Mouse (Mus musculus): ENCODE measurements around the gene Glra2. TPM values are rescaled to one million over a fixed set of nuclear protein-coding genes. Genes with fewer than 3 reads are reported as not detected.
"Not testable (repeated sequence)": the region's sequence is repeated elsewhere in the genome, so short reads cannot be mapped to it uniquely, and the experiment has no call there.

The Glra2 gene
- polyA plus RNA-seq, 2 experiments = not detected

GRCm38 (mm10) chrX:165191170-165191569 lies 136.0 kb downstream of the Glra2 start:
- DNase-seq (ENCODE audit: low read depth in 3 of 3, low spot score in 3 of 3) (no peak), ATAC-seq (ENCODE audit: insufficient read depth) (no peak)
- Histone ChIP-seq H3K9me3 (ENCODE audit: control insufficient read depth, low read length) (no peaks in the 10 kb centered on the region), H3K4me2 (ENCODE audit: low read depth) (no peak overlapping the region), H3K4me1 (replicated peaks; ENCODE audit: control insufficient read depth in 2 of 2, insufficient read depth in 2 of 2, low read length in 1 of 2) (no peaks in the 10 kb centered on the region), H3K27me3 (ENCODE audit: control insufficient read depth, insufficient read depth, low read length) (no peaks in the 10 kb centered on the region), H3K4me3 (ENCODE audit: insufficient read depth in 1 of 2, low read depth in 2 of 2, low read length in 2 of 2) (no peak overlapping the region), H3K36me3 (replicated peaks; ENCODE audit: control insufficient read depth, insufficient read depth, low read depth) (no peaks in the 10 kb centered on the region), H3K27ac (no peak overlapping the region), H3K9ac (replicated peaks) (no peak overlapping the region)
- no peak for TF ChIP-seq EP300 (IDR thresholded peaks at IDR 0.05; ENCODE audit: low read depth)
- TF ChIP-seq CTCF (IDR thresholded peaks at IDR 0.05; ENCODE audit: low read depth) = no peak
- 5% methylated on average over 1 of the region's 1 CpGs for WGBS (ENCODE audit: insufficient replicate concordance)

- 57% methylated on average over 2 of the region's 2 CpGs for WGBS (ENCODE audit: insufficient replicate concordance)
- not testable (repeated sequence) for ATAC-seq (ENCODE audit: insufficient read depth); DNase-seq (ENCODE audit: low read depth in 3 of 3, low spot score in 3 of 3); H3K9me3 ChIP-seq (ENCODE audit: control insufficient read depth, low read length); H3K36me3 ChIP-seq (replicated peaks; ENCODE audit: control insufficient read depth, insufficient read depth, low read depth); H3K4me3 ChIP-seq (ENCODE audit: insufficient read depth in 1 of 2, low read depth in 2 of 2, low read length in 2 of 2); H3K27ac ChIP-seq; H3K4me2 ChIP-seq (ENCODE audit: low read depth); H3K4me1 ChIP-seq (replicated peaks; ENCODE audit: control insufficient read depth in 2 of 2, insufficient read depth in 2 of 2, low read length in 1 of 2); H3K27me3 ChIP-seq (ENCODE audit: control insufficient read depth, insufficient read depth, low read length); H3K9ac ChIP-seq (replicated peaks)
Observed at GRCm38 (mm10) chrX:165182948-165183347, 144.2 kb downstream of the Glra2 start.

DNA sequence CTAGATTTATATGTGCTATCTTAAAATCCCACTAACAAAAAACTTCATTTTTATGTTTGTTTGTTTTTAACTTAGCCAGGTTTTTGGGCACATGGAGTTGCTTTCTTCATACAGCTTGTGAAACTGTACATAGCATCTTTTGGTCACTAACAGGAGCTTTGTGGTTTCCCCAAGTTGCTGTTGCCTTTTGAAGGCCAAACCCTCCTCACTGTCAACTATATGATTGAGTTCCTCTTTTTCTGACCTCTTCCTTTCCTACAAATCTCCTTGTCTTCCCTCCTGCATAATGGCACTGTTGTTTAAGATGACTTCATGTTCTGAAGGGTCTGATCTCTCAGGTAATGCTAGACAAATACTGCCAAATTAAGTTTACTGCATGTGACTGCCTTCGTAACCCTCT lies 170.6 kb downstream of the Glra2 start:
- WGBS (ENCODE audit: insufficient replicate concordance) = 48% methylated on average over 1 of the region's 1 CpGs
- Histone ChIP-seq H3K4me1 (replicated peaks; ENCODE audit: control insufficient read depth in 2 of 2, insufficient read depth in 2 of 2, low read length in 1 of 2) (no peaks in the 10 kb centered on the region), H3K27me3 (ENCODE audit: control insufficient read depth, insufficient read depth, low read length) (no peaks in the 10 kb centered on the region), H3K27ac (no peak overlapping the region), H3K36me3 (replicated peaks; ENCODE audit: control insufficient read depth, insufficient read depth, low read depth) (no peaks in the 10 kb centered on the region), H3K4me3 (ENCODE audit: insufficient read depth in 1 of 2, low read depth in 2 of 2, low read length in 2 of 2) (no peak overlapping the region), H3K9ac (replicated peaks) (no peak overlapping the region), H3K4me2 (ENCODE audit: low read depth) (no peak overlapping the region), H3K9me3 (ENCODE audit: control insufficient read depth, low read length) (no peaks in the 10 kb centered on the region)
- TF ChIP-seq EP300 (IDR thresholded peaks at IDR 0.05; ENCODE audit: low read depth) (no peak), CTCF (IDR thresholded peaks at IDR 0.05; ENCODE audit: low read depth) (no peak)
- DNase-seq (ENCODE audit: low read depth in 3 of 3, low spot score in 3 of 3) (no peak), ATAC-seq (ENCODE audit: insufficient read depth) (no peak)

DNA sequence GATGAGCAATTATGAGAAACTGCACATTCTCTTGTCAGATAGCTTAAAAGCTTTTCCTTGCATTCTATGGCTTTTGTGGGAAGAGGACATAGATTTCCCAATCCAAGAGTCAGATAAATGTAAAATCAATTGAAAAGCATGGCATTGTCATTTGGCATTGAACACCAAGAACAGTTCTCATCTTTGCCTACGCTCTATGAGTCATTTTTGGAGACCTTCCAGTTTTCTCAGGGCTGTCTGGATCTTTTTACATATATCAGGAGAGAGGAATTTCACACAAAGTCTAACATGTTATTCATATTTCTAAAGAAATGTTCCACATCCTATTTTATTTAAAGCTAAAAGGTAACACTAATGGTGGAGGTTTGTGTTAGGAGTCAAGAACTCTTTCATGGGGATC lies 223.0 kb downstream of the Glra2 start:
- no peaks in the 10 kb centered on the region for H3K9me3 ChIP-seq (ENCODE audit: control insufficient read depth, low read length)
- H3K36me3 ChIP-seq (replicated peaks; ENCODE audit: control insufficient read depth, insufficient read depth, low read depth) = no peaks in the 10 kb centered on the region
- WGBS (ENCODE audit: insufficient replicate concordance) = 50% methylated on average over 1 of the region's 1 CpGs
- H3K27me3 ChIP-seq (ENCODE audit: control insufficient read depth, insufficient read depth, low read length) = no peaks in the 10 kb centered on the region
- ATAC-seq (ENCODE audit: insufficient read depth) = no peak
- no peak for DNase-seq (ENCODE audit: low read depth in 3 of 3, low spot score in 3 of 3)
- H3K4me2 ChIP-seq (ENCODE audit: low read depth) = no peak overlapping the region
- H3K4me1 ChIP-seq (replicated peaks; ENCODE audit: control insufficient read depth in 2 of 2, insufficient read depth in 2 of 2, low read length in 1 of 2) = no peaks in the 10 kb centered on the region
- H3K4me3 ChIP-seq (ENCODE audit: insufficient read depth in 1 of 2, low read depth in 2 of 2, low read length in 2 of 2) = no peak overlapping the region
- H3K27ac ChIP-seq = no peak overlapping the region
- TF ChIP-seq EP300 (IDR thresholded peaks at IDR 0.05; ENCODE audit: low read depth) = no peak
- no peak for TF ChIP-seq CTCF (IDR thresholded peaks at IDR 0.05; ENCODE audit: low read depth)
- no peak overlapping the region for H3K9ac ChIP-seq (replicated peaks)
